Mouse (Mus musculus): ENCODE measurements at regions not wholly inside any gene's neighbourhood (a gene's known extent, or its start where the extent isn't known, plus 50 kb on each side); places are given as distances from the start of the nearest gene placed in this dataset.

GRCm38 (mm10) chr9:46938628-46939027 is 59.9 kb upstream of the Gm4791 start:
- H3K36me3 ChIP-seq (ENCODE audit: control insufficient read depth, insufficient read depth, low read length): no peaks in the 10 kb centered on the region

GRCm38 (mm10) chr9:46925641-46926040 is 72.9 kb upstream of the Gm4791 start:
- no peak for ATAC-seq (ENCODE audit: low FRiP score)
- H3K4me2 ChIP-seq (replicated peaks; ENCODE audit: low read depth, low read length): no peak overlapping the region
- DNase-seq (ENCODE audit: low spot score): no peak
- no peak overlapping the region for H3K27ac ChIP-seq (ENCODE audit: low read depth, low read length)
- no peaks in the 10 kb centered on the region for H3K36me3 ChIP-seq (ENCODE audit: control insufficient read depth, insufficient read depth, low read length)
- no peaks in the 10 kb centered on the region for H3K4me1 ChIP-seq (replicated peaks; ENCODE audit: control insufficient read depth, insufficient read depth, low read length)
- 88% methylated on average over 3 of the region's 3 CpGs for WGBS
- H3K4me3 ChIP-seq (ENCODE audit: low read depth, low read length): no peak overlapping the region
- H3K9ac ChIP-seq (ENCODE audit: low read depth, low read length): no peak overlapping the region
- no peaks in the 10 kb centered on the region for H3K9me3 ChIP-seq (ENCODE audit: control insufficient read depth, low read length)
- no peaks in the 10 kb centered on the region for H3K27me3 ChIP-seq (ENCODE audit: control insufficient read depth, insufficient read depth, low read length)

More at GRCm38 (mm10) chr9:46938628-46939027, 59.9 kb upstream of the Gm4791 start:
- Histone ChIP-seq H3K9me3 (ENCODE audit: control insufficient read depth, low read length) (no peaks in the 10 kb centered on the region), H3K9ac (ENCODE audit: low read depth, low read length) (no peak overlapping the region), H3K27ac (ENCODE audit: low read depth, low read length) (no peak overlapping the region), H3K4me1 (replicated peaks; ENCODE audit: control insufficient read depth, insufficient read depth, low read length) (no peaks in the 10 kb centered on the region), H3K27me3 (ENCODE audit: control insufficient read depth, insufficient read depth, low read length) (no peaks in the 10 kb centered on the region), H3K4me3 (ENCODE audit: low read depth, low read length) (no peak overlapping the region), H3K4me2 (replicated peaks; ENCODE audit: low read depth, low read length) (no peak overlapping the region)
- 82% methylated on average over 3 of the region's 3 CpGs for WGBS
- no peak for DNase-seq (ENCODE audit: low spot score)
- no peak for ATAC-seq (ENCODE audit: low FRiP score)

GRCm38 (mm10) chr9:46920081-46920480 is 78.5 kb upstream of the Gm4791 start:
- Histone ChIP-seq H3K9me3 (ENCODE audit: control insufficient read depth, low read length) (no peaks in the 10 kb centered on the region), H3K4me3 (ENCODE audit: low read depth, low read length) (no peak overlapping the region), H3K27ac (ENCODE audit: low read depth, low read length) (no peak overlapping the region), H3K4me1 (replicated peaks; ENCODE audit: control insufficient read depth, insufficient read depth, low read length) (no peaks in the 10 kb centered on the region), H3K4me2 (replicated peaks; ENCODE audit: low read depth, low read length) (no peak overlapping the region), H3K36me3 (ENCODE audit: control insufficient read depth, insufficient read depth, low read length) (no peaks in the 10 kb centered on the region), H3K27me3 (ENCODE audit: control insufficient read depth, insufficient read depth, low read length) (no peaks in the 10 kb centered on the region), H3K9ac (ENCODE audit: low read depth, low read length) (no peak overlapping the region)
- 88% methylated on average over 1 of the region's 1 CpGs for WGBS
- no peak for ATAC-seq (ENCODE audit: low FRiP score)
- DNase-seq (ENCODE audit: low spot score): no peak

- H3K36me3 ChIP-seq (ENCODE audit: control insufficient read depth, insufficient read depth, low read length): no peaks in the 10 kb centered on the region
- H3K27ac ChIP-seq (ENCODE audit: low read depth, low read length): no peak overlapping the region
- whole genome bisulfite sequencing: 20% methylated on average over 3 of the region's 3 CpGs
- ATAC-seq (ENCODE audit: low FRiP score) (no peak), DNase-seq (ENCODE audit: low spot score) (no peak)
- no peaks in the 10 kb centered on the region for H3K27me3 ChIP-seq (ENCODE audit: control insufficient read depth, insufficient read depth, low read length)
- H3K4me2 ChIP-seq (replicated peaks; ENCODE audit: low read depth, low read length): no peak overlapping the region
- no peaks in the 10 kb centered on the region for H3K9me3 ChIP-seq (ENCODE audit: control insufficient read depth, low read length)
- no peaks in the 10 kb centered on the region for H3K4me1 ChIP-seq (replicated peaks; ENCODE audit: control insufficient read depth, insufficient read depth, low read length)
- no peak overlapping the region for H3K4me3 ChIP-seq (ENCODE audit: low read depth, low read length)
- H3K9ac ChIP-seq (ENCODE audit: low read depth, low read length): no peak overlapping the region
Measured at GRCm38 (mm10) chr9:46913238-46913637, 85.3 kb upstream of the Gm4791 start.

- Histone ChIP-seq H3K9me3 (ENCODE audit: control insufficient read depth, low read length) (no peaks in the 10 kb centered on the region), H3K27ac (ENCODE audit: low read depth, low read length) (no peak overlapping the region), H3K4me2 (replicated peaks; ENCODE audit: low read depth, low read length) (no peak overlapping the region), H3K27me3 (ENCODE audit: control insufficient read depth, insufficient read depth, low read length) (no peaks in the 10 kb centered on the region), H3K36me3 (ENCODE audit: control insufficient read depth, insufficient read depth, low read length) (no peaks in the 10 kb centered on the region), H3K4me3 (ENCODE audit: low read depth, low read length) (no peak overlapping the region), H3K9ac (ENCODE audit: low read depth, low read length) (no peak overlapping the region), H3K4me1 (replicated peaks; ENCODE audit: control insufficient read depth, insufficient read depth, low read length) (no peaks in the 10 kb centered on the region)
- no peak for DNase-seq (ENCODE audit: low spot score)
- WGBS: 51% methylated on average over 6 of the region's 6 CpGs
- ATAC-seq (ENCODE audit: low FRiP score): no peak
Measured at GRCm38 (mm10) chr9:46909412-46910013, 89.0 kb upstream of the Gm4791 start.

- Histone ChIP-seq H3K9ac (ENCODE audit: low read depth, low read length) (no peak overlapping the region), H3K27ac (ENCODE audit: low read depth, low read length) (no peak overlapping the region), H3K4me1 (replicated peaks; ENCODE audit: control insufficient read depth, insufficient read depth, low read length) (no peaks in the 10 kb centered on the region), H3K27me3 (ENCODE audit: control insufficient read depth, insufficient read depth, low read length) (no peaks in the 10 kb centered on the region), H3K36me3 (ENCODE audit: control insufficient read depth, insufficient read depth, low read length) (no peaks in the 10 kb centered on the region), H3K4me3 (ENCODE audit: low read depth, low read length) (no peak overlapping the region), H3K9me3 (ENCODE audit: control insufficient read depth, low read length) (no peaks in the 10 kb centered on the region), H3K4me2 (replicated peaks; ENCODE audit: low read depth, low read length) (no peak overlapping the region)
- WGBS: 84% methylated on average over 3 of the region's 3 CpGs
- ATAC-seq (ENCODE audit: low FRiP score) (no peak), DNase-seq (ENCODE audit: low spot score) (no peak)
Measured at GRCm38 (mm10) chr9:46905081-46905480, 93.5 kb upstream of the Gm4791 start.

GRCm38 (mm10) chr9:46903491-46904220 is 94.9 kb upstream of the Gm4791 start:
- Histone ChIP-seq H3K36me3 (ENCODE audit: control insufficient read depth, insufficient read depth, low read length) (no peaks in the 10 kb centered on the region), H3K9ac (ENCODE audit: low read depth, low read length) (no peak overlapping the region)
- no peak for ATAC-seq (ENCODE audit: low FRiP score)

DNA sequence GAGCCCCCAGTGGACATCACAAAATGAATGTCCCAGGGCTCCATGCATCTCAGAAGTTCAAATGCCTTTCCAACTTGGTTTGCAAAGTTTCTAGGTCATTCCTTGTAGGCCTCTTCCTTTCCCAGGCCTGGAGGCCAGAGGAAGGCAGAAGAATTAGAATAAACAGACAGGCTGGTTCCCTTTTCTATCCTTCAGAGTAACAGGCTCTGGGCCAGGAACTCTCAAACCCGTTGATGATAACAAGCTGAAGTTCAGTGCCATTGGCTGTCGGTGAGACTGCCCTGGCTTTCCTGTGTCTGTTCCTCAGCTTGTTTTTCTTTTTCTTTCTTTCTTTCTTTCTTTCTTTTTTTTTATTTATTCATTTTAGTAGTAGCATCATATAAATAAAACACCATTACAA is 99.3 kb upstream of the Gm4791 start:
- WGBS: 81% methylated on average over 2 of the region's 2 CpGs
- H3K4me3 ChIP-seq (ENCODE audit: low read depth, low read length): no peak overlapping the region
- H3K27ac ChIP-seq (ENCODE audit: low read depth, low read length): no peak overlapping the region
- DNase-seq (ENCODE audit: low spot score): no peak
- no peaks in the 10 kb centered on the region for H3K4me1 ChIP-seq (replicated peaks; ENCODE audit: control insufficient read depth, insufficient read depth, low read length)
- no peaks in the 10 kb centered on the region for H3K36me3 ChIP-seq (ENCODE audit: control insufficient read depth, insufficient read depth, low read length)
- H3K9me3 ChIP-seq (ENCODE audit: control insufficient read depth, low read length): no peaks in the 10 kb centered on the region
- no peak overlapping the region for H3K4me2 ChIP-seq (replicated peaks; ENCODE audit: low read depth, low read length)
- H3K27me3 ChIP-seq (ENCODE audit: control insufficient read depth, insufficient read depth, low read length): no peaks in the 10 kb centered on the region
- H3K9ac ChIP-seq (ENCODE audit: low read depth, low read length): no peak overlapping the region
- no peak for ATAC-seq (ENCODE audit: low FRiP score)

More at GRCm38 (mm10) chr9:46903491-46904220, 94.9 kb upstream of the Gm4791 start:
- 60% methylated on average over 8 of the region's 8 CpGs for WGBS
- Histone ChIP-seq H3K9me3 (ENCODE audit: control insufficient read depth, low read length) (no peaks in the 10 kb centered on the region), H3K4me1 (replicated peaks; ENCODE audit: control insufficient read depth, insufficient read depth, low read length) (no peaks in the 10 kb centered on the region), H3K4me3 (ENCODE audit: low read depth, low read length) (no peak overlapping the region), H3K4me2 (replicated peaks; ENCODE audit: low read depth, low read length) (no peak overlapping the region), H3K27me3 (ENCODE audit: control insufficient read depth, insufficient read depth, low read length) (no peaks in the 10 kb centered on the region), H3K27ac (ENCODE audit: low read depth, low read length) (no peak overlapping the region)
- no peak for DNase-seq (ENCODE audit: low spot score)

DNA sequence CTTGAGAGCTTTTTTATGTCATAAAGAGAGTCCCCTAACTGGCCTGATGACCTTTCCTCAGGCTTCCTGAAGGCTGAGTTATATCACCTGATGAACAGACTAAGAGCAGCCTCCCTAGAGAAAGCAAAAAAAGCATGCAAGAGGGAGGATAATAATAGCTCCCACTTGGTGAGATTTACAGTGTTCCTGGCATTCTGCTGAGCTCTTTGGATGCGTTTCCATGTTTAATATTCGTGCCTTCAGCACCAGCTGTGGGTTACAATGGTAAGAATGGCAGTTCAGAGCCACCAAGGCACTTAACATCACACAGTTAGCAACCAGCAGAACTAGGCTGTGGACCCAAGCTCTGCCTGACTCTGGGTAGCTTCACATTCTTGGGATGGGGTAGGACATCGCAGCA is 100.4 kb upstream of the Gm4791 start:
- ATAC-seq (ENCODE audit: low FRiP score): no peak
- WGBS: 88% methylated on average over 3 of the region's 3 CpGs
- no peaks in the 10 kb centered on the region for H3K27me3 ChIP-seq (ENCODE audit: control insufficient read depth, insufficient read depth, low read length)

More for the DNA sequence above, 100.4 kb upstream of the Gm4791 start:
- Histone ChIP-seq H3K4me1 (replicated peaks; ENCODE audit: control insufficient read depth, insufficient read depth, low read length) (no peaks in the 10 kb centered on the region), H3K27ac (ENCODE audit: low read depth, low read length) (no peak overlapping the region), H3K9ac (ENCODE audit: low read depth, low read length) (no peak overlapping the region), H3K9me3 (ENCODE audit: control insufficient read depth, low read length) (no peaks in the 10 kb centered on the region), H3K36me3 (ENCODE audit: control insufficient read depth, insufficient read depth, low read length) (no peaks in the 10 kb centered on the region), H3K4me2 (replicated peaks; ENCODE audit: low read depth, low read length) (no peak overlapping the region), H3K4me3 (ENCODE audit: low read depth, low read length) (no peak overlapping the region)
- DNase-seq (ENCODE audit: low spot score): no peak
